Mouse (Mus musculus): Measurements from ENCODE around the gene Crygb. TPM values are rescaled to one million over a fixed set of nuclear protein-coding genes. Genes with fewer than 3 reads are reported as not detected.

Crygb gene
- total RNA-seq (2023) = not detected

GRCm38 (mm10) chr1:65082188-65082587 is at the start of gene Crygb:
Gene Crygb, minus strand, starts transcription at chr1:65082288.

GRCm38 (mm10) chr1:65122574-65123372 is 40.7 kb upstream of the Crygb start, which contains the start of gene D630023F18Rik:
Gene D630023F18Rik, minus strand, starts transcription at chr1:65123214.

GRCm38 (mm10) chr1:65119438-65119837 is 37.4 kb upstream of the Crygb start, which contains the start of gene Gm28845:
Gene Gm28845, minus strand, starts transcription at chr1:65119558.

GRCm38 (mm10) chr1:65103273-65103672 is 21.2 kb upstream of the Crygb start, which contains the start of gene Cryga:
Gene Cryga, minus strand, starts transcription at chr1:65103373.

GRCm38 (mm10) chr1:65073589-65073988 is 8.5 kb downstream of the Crygb start, which contains the start of gene Crygc:
Gene Crygc, minus strand, starts transcription at chr1:65073689.

GRCm38 (mm10) chr1:65063352-65063751 is 18.7 kb downstream of the Crygb start, which contains the start of gene Crygd:
Gene Crygd, minus strand, starts transcription at chr1:65063452.

GRCm38 (mm10) chr1:65050952-65051351 is 31.1 kb downstream of the Crygb start, which contains the start of gene Cryge:
Gene Cryge, minus strand, starts transcription at chr1:65051149.

GRCm38 (mm10) chr1:65032641-65033040 is 49.4 kb downstream of the Crygb start, which contains the start of gene Akr1cl:
Gene Akr1cl, minus strand, starts transcription at chr1:65032759.

Other genes starting within 250 kb of the Crygb start
- 100 to 1,000 TPM; 108 to 128 TPM for gene Plekhm3, start 125.5 kb downstream of the Crygb start, total RNA-seq (2023)
- not detected for gene Akr1cl, start 49.5 kb downstream of the Crygb start, total RNA-seq (2023)
- gene Cryge, start 31.1 kb downstream of the Crygb start, total RNA-seq (2023) = not detected
- not detected for gene Crygd, start 18.8 kb downstream of the Crygb start, total RNA-seq (2023)
- gene Crygc, start 8.6 kb downstream of the Crygb start, total RNA-seq (2023) = not detected
- not detected for gene Cryga, start 21.1 kb upstream of the Crygb start, total RNA-seq (2023)
- not detected for gene Gm28845, start 37.3 kb upstream of the Crygb start, total RNA-seq (2023)
- not detected for gene D630023F18Rik, start 40.9 kb upstream of the Crygb start, total RNA-seq (2023)
- 100 to 1,000 TPM; 126 to 135 TPM for gene Idh1, start 104.2 kb upstream of the Crygb start, total RNA-seq (2023)
- 10 to 100 TPM; 54.3 to 59.8 TPM for gene Pikfyve, start 104.4 kb upstream of the Crygb start, total RNA-seq (2023)
- gene Pth2r, start 199.8 kb upstream of the Crygb start, total RNA-seq (2023) = not detected

Measured in monocyte, adult 59 days (primary cell).